Mouse (Mus musculus) frontal cortex, postnatal 14 days (tissue): ENCODE results near the gene Ubr4.
"Not testable (repeated sequence)": the region's sequence is repeated elsewhere in the genome, so short reads cannot be mapped to it uniquely, and the experiment has no call there.

Experiments
- DNase-seq, 2 experiments: peaks; one replicate each; pipeline ENCODE4 v3.0.0; 2022; ENCODE audit warnings: low spot score in 2 of 2

The Ubr4 gene

DNA sequence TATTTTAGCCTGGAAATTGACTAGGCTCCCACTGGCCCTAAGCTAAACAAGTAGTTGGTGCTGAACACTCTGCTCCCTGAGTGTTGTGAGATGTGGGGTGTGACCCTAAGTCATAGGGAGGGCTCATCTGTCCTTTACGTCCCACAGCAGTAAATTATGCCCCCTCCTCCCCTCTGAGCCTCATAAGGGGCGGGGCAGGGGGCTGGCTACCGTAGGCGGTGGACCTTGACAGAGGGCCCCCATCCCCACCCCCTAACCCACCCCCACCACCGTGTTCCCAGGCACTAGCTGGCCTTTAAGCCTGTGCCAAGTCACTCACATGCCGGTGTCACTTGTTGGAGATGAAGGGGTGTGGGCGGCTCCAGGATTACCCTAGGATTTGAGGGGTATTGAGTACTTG lies 132.1 kb downstream of the Ubr4 start:
- DNase-seq = no peak

DNA sequence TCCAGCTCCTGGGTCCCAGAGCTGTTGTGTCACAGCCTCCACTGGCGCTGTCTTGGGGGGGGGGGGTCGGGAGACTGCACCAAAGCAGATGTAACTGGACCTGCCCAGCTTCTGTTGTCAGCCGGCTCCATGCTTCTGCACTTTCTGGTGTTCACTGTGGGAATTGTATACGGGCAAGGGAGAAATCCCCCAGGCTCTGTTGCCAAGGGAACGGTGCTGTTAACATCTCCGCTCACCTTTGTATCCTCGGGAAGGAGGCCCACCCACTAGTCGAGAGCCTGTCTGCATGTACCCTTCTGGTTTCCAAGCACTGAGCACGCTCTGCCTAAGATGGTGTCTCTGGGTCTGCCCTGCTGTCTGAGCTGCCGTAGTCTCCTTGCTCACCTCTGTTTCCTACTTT lies 134.7 kb downstream of the Ubr4 start:
- DNase-seq = no peak

DNA sequence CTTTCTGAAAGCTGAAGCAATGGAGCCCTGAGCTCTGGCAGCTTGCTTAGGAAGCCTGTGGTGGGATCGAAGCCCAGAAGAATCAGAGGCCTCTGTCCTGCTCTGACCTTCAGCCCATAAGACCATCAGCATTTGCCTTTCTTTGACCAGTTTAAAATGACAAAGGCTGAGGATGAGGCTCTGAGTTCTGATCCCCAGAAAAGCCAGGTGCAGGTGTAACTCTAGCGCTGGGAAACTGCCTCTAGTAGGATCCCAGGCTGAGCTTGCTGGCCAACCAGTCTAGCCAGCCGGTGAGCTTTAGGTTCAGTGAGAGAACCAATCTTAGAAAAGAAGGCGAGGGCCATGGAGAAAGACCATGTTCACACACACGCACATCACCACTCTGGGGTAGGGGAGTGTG lies 135.9 kb downstream of the Ubr4 start:
- DNase-seq = no peak

DNA sequence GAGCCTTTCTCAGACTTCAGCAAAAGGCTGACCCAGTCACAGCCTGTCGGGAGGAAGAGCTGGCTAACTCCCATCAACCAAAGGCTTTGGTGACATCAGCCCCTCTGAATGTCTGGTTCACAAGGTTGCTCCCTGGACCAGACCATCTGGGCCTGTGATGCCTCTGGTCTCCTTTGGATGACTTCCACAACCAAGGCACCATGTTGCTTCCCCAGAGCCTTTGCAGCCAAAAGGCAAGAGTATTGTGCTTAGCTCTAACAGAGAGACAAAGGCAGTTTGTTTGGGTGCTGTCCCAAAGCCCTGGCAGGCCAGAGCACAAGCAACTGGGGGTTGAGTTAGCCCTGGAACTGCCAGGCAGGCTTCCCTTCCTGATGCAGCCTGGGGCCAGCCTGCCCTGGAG lies 137.5 kb downstream of the Ubr4 start:
- DNase-seq = no peak

DNA sequence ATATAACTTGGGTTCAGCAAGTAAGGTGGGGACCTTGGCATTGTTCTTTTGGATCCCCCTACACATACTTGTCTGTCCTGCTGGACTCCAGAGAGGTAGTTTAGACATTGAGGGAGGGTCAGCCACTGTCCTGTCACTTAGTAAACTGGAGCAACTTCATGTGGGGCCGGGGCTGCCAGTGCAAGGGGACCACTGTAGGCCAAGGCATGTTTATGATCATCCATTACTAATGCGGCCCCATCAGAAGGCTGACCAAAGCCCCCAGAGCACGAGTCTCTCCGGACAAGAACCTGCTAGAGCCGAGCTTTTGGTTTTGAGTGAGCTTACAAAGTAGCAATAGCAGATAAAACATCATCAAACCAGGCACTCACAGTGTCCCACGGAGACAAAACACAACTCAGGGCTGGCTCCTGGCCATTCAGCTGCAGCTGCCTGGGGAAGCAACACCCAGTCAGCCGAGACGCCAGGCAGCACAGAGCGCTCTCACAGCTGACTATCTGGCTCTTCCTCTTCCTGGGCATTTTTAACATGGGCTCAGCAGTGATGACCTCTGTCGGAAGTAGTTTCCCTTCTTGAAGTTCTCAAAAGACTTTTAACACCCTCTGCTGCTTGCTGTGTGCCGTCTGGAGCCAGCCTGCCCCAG lies 138.1 kb downstream of the Ubr4 start:
- peak; percentile 38 to 40 for DNase-seq

DNA sequence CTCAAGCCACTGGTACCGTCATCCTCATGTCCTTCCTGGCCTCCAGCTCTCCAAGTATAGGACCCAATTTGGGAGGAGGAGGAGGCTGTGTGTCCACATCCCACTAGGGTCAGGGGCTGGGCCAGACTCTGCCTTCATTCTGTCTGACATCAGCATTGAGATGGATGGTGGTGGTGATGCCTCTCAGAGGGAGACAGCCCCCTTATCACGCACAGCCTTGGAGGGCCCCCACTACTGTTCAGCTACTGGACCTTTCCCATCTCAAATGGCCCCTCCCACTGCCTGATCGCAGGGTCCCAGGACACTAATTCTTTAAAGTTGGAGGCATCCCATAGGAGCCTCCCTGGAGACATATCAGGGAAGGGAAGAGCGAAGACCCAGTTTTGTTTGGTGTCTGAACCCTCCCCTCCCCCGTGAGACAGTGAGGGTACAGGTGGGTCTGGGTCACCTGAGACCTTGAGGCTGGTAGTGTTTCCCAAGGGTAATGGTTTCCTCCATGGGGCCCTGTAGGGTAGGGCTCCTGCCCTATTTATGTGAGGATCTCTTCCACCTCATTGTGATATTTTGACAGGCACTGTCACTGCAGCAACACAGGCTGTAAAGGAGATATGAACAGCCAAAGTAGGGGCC lies 139.2 kb downstream of the Ubr4 start:
- no peak for DNase-seq

DNA sequence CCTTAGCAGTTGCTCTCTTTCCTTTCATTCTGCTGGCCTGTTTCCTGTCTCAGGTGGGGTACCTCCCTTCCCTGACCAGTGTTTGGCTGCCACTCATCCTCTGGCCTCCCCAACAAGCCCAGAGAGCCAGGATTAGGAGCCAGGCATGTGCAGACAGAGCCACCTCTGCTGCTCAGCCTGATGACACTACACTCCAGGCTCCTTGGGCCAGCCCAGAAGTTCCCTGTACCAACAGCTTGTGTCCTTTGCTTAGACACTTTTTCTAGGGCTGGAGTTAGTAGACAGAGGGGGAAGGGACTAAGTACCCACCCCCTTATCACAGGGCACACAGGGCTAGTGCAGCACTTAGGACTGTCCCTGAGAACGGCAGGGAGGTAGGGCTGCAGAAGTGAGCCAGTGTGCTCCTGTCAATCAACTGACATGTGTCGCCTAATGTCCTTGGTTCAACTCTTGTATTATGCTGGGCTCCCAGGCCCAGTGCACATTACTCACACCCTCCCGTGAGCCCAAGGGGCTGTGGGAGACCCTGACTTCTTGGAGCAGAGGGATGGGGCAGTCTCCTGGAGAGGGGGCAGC lies 139.9 kb downstream of the Ubr4 start:
- no peak for DNase-seq

DNA sequence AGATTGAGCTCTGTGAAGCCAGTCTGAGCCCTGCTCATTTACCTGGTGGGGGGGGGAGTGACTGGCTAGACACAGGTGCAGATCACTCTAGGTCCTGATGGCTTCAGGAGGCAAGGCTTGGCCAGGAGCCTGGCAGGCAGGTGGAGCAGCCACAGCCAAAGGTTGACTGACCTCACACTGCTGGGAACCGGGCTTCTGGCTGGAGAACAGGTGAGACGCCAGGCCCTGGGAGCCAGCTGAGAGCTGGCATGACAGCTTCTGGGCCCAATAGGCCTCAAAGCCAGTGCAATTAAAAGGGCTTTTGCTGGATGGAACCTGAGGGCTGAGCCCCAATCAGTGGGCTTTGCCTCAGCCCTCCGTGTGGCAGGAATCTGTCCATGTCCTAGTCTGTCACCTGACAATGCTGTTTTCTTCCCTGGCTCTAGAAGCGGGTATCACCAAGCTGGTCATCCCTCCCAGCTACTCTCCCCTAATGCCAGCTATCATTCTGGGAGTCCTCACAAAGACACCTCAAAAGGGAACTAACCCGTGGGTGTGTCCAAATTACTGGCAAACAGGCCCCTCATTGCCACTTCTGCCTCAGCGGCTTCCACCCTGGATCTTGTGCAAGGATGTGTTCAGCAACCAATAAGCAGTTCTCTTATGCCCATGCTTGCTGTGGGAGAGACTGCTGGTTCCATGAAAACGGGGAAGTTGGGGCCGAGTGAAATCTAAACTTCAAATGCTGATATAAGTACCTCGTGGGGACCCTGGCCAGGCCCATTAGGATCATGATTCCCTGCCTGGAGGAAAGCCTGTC lies 141.0 kb downstream of the Ubr4 start:
- no peak for DNase-seq

DNA sequence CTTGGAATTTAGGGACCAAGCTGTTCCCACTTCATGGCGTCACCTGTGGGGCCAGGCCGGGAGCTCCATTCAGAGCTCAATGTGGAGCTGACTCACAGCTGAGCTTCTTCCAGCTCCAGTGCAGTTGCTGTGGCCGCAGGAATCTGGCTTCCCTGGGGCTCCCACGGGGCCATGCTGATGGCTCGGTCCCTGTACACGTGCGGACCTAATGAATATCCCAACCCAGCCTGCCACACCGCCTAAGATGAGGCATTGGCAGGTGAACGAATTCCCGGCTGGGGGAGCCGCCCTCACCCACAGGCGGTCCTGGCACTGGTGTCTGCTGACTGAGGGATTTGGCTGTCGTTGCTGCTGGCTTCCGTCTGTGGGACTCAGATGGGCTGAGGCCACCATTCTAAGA lies 148.4 kb downstream of the Ubr4 start:
- no peak for DNase-seq

DNA sequence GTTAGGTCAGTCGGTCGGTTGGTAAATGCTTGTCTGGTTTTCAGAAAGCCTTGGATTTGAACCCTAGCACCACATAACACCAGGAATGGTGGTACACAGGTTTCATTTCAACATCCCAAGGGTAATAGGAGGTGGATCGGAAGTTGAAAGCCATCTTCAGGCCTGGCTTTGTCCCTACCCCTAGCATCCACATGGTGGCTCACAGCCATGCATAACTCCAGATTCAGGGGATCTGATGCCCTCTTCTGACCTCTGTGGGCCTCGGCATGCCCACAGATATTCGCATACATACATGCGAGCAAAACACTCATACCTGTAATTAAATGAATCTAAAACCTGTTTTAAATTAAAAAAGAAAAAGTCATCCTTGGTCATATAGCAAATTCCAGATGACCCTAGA lies 149.3 kb downstream of the Ubr4 start:
- DNase-seq = no peak

DNA sequence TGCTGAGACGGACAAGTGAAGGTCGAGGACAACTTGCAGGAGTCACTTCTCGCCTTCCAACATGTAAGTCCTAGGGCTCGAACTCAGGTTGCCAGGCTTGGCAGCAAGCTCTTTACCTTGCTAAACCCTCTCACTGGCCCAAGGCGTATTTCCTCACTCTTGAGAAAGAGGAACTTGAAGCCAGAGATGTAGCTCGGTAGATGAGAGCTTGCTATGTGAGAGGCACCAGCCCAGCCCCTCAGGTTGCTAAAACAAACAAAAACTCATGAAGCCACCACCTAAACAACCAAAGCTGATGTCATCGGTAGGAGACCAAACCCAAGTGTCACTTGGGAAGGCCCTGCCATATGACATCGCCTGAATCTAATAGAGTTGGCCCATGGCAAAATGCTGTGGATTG lies 151.5 kb downstream of the Ubr4 start:
- no peak for DNase-seq

DNA sequence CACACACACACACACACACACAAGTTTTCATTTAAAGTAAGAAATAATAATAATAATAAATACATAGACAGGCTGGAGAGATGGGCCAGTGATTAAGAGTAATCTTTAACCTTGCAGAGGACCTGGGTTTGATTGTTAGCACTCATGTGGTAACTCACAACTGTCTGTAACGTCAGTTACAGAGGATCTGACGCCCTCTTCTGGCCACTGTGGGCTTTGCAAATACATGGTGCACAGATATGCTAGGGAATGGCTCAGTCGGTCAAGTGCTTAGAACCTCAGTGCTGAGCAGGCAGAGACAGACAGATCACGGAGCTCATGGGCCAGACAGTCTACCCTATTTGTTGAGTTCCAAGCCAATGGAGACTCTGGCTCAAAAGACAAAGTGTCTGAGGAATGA lies 153.3 kb downstream of the Ubr4 start:
- DNase-seq = no peak

DNA sequence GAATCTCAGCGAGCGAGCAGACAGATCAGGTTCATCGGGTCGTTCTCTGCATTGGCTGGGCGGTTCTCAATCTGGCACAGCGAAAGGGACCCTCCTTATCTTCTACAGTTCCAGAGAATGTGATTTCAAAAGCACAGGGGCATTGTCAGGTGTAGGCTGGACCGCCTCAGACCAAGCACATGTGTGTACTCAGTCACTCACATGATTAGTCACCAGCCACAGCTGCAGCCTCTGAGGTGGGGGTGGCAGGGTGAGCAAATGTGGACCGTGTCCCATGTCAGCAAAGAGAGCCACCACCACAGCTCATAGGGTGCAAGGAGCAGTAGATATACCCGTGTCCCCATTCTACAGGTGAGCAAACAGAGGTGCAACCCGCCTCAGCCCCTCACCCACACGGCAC lies 154.3 kb downstream of the Ubr4 start:
- no peak for DNase-seq

DNA sequence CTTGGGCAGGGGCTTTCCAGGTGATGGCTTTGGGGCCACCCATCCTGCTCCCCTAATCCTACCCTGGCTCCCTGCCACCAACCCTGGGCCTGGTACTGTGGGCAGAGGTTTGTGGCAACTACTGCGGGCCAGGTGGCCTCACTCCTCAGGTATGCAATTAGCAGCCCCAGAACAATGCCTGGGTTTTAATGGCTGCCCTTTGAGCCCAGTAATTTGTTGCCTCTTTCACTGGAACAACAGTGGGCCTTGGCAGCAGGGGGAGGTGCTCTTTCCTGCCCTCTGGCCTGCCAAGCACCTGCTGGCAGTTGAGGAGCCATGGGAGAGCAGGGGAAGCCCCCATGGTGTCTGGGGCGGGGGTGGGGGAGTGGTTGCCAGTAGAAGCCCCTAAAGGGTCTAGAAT lies 156.7 kb downstream of the Ubr4 start:
- no peak for DNase-seq

DNA sequence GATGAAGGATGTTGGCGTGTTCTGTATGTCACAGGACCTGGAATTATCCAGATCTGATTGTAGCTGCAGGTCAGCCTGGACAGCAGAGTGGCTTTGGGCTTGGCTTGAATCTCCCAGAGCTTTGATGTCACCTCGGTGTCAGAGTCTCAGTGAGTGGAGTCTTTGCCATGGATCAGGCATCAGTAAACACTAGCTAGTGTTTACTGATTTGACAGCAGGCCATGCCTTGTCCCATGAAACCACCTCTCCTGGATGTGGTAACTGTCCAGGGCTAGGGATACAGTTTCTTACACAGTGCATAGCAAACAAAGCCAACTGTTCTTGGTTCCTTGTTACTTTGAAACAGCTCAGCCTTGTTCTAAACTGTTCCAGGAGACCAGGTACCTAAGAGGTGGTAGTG lies 159.1 kb downstream of the Ubr4 start:
- no peak for DNase-seq

DNA sequence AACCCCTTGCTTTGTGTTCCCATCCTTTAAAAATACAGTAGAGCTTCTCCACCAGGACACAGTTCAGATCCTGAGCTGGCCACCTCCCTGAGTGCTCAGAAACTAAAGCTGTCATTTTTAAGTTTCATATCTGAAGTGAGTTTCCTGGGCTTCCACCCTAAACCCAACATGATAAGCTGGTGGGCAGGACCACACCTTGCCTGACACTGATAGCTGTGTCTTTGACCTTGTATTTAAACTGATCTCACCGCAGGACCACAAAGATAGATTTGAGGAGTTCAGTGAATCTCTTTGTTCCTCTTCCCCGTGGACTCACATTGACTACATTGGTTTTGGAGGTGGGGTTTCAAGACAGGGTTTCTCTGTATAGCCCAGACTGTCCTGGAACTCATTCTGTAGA lies 160.6 kb downstream of the Ubr4 start:
- no peak for DNase-seq

DNA sequence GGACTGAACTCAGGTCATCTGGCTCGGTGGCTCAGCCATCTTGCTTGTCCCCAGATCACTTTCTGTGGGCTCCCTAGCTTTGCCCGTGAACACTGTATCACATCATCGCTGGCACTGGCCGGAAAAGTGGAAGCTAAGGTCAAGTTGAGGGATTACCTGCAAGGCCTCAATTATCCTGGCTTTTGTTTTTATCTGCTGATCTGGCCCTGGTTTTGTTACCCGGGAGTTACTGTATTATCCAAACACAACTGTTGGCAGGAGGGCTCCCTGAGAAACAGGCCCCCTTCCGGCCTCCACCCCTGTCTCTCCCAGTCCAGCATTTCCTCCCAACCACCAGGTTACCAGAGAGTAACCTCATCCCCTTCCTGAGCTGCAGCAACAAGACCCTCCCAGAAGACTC lies 166.8 kb downstream of the Ubr4 start:
- no peak for DNase-seq

DNA sequence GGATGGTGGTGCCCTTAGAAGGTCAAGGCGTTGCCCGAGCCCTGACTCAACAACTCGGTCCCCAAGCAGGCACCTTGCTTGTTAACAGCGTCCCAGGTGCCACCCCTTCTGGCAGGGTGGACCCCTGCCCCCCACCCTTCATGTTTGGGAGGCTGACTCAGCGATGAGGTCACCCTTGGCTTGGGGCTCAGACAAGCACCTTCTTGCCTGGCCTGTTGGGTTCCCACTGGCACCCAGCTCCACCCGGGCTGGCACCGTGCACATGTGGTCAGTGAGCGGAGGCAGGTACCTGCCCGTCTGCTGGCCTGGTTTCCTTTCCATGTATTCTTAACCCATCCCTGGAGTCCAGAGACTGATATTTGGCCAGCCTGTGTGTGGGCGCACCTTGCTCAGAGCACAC lies 169.5 kb downstream of the Ubr4 start:
- no peak for DNase-seq

DNA sequence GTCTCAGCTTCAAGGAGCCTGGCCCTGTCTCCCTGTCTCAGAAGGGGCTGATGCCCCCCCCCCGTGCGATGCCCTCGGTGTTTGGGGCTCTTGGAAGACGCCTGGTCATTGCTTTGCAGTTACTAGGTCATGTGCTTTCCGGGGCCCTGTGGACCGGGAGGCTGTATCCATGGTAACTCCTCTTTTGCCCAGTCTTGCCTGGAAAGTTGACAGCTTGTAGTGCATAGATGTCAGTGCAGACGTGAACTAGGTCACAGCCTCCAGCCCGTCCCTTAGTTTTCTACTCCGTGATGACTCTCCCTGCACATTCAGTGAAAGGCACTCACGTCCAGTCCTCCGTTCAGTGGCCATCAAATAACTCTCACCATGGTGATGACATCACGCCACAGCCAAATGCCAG lies 174.1 kb downstream of the Ubr4 start:
- peak in 1 of 2 experiments; percentile 9 for DNase-seq

DNA sequence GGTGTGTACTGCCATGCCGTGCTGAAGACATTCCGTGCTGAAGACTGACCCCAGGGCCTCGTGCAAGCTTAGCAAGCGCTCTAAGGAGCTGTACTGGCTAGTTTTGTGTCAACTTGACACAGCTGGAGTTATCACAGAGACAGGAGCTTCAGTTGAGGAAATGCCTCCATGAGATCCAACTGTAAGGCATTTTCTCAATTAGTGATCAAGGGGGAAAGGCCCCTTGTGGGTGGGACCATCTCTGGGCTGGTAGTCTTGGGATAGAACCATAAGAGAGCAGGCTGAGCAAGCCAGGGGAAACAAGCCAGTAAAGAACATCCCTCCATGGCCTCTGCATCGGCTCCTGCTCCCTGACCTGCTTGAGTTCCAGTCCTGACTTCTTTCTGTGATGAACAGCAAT lies 177.8 kb downstream of the Ubr4 start, which contains the start of gene Iffo2:
Iffo2 (plus strand) TSS at position 301 of the 400 bp plus-strand sequence.
- not testable (repeated sequence) for DNase-seq

DNA sequence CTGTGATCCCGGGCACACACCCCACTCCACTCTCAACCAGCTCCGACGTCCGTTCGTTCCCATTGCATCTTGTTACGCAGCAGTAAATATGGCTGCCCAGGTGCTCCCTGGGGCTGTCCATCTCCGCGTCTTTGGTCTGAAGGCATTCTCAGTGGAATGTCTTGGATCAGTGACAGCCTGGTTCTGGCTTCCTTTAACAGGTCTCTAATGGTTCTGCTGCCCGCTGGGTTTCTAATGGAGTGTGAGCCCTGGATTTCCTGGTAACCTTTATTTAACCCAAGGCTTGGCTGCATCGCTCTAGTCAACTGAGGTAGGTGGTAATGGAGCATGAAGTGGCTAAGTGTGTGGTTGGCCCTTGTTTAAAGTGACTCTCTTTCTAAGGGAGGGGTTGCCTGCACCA lies 179.7 kb downstream of the Ubr4 start:
- DNase-seq = no peak

DNA sequence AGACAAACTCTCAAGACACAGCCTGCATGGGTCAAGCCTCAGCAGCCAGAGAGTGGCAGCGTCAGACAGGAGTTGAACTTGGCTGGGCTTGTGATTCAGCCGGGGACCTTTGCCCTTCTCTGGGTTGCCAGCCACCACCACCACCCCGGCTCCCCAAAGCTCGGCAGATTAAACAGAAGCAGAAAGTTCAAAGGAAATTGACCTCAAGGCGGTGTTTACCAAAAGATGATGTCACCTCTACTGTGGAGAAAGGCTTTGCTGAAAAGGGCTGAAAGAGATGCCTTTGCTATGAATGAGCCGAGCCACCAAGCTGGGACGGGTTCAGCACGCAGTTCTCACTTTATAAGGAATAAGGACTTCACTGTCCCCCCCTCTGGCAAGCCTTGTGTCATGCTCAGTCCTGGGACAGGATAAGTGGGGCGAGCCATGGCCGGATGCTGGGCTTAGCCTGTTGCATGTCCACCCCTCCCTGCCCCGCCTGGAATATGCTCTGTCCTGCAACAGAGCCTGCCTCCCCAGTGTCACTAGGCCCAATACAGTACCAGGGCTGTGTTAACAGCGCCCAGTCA lies 182.8 kb downstream of the Ubr4 start:
- DNase-seq = no peak
